Mouse (Mus musculus): ENCODE results near the gene Shisa3.

DNA sequence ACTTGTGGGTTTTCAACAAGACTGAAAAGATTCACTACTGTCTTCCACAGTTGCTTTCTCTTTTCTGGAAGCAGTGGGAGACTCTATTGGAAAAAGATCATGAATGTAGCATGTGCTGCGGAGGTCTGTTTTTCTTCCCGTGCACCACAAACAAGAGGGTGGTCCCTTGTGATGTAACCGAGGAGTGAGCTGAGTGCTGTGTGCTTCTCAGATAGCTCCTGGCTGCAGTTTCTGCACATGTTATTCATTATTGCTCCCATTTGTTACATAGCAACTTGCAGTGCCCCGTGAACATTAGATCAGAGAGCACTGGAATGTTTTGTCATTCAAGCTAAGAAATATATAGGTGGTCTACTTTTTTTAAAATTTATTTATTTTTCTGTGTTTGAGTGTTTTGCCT is 65.3 kb downstream of the Shisa3 start:
- no peak for TF ChIP-seq POLR2A (IDR thresholded peaks at IDR 0.05; ENCODE audit: low read depth, low read length)
- no peak for TF ChIP-seq CTCF (conservative IDR thresholded peaks at IDR 0.05; ENCODE audit: insufficient read depth, insufficient read length, low read depth, low read length)

Data from kidney, adult 2 months (tissue).